Mouse (Mus musculus) liver, embryonic 14.5 days (tissue): ENCODE data around the gene Anxa11.

Source experiments
- CTCF ChIP-seq: IDR thresholded peaks from 2 replicates; pipeline ENCODE4 v1.5.1; 2016; ENCODE audit warnings: antibody characterized with exemption, low read depth, control low read depth
- EP300 ChIP-seq: IDR thresholded peaks from 2 replicates; pipeline ENCODE4 v1.6.1; 2016; ENCODE audit warnings: antibody characterized with exemption, low read depth

DNA sequence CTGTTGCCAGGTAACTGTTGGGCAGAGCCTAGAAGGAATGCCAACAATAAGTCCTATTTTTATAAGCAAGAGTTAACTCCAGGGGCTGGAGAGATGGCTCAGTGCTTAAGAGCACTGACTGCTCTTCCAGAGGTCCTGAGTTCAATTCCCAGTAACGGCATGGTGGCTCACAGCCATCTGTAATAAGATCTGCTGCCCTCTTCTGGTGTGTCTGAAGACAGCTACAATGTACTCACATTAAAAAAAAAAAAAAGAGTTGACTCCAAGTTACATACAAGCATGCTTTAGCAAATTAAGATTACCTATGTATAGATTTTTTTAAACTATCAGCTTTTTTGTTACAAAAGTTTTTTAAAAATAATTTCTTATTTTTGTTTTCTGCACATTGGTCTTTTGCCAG is 19.4 kb upstream of the Anxa11 start:
- TF ChIP-seq CTCF (no peak), EP300 (no peak)
